Mouse (Mus musculus) lung, embryonic 15.5 days (tissue): ENCODE data around the gene Socs1. TPM values are rescaled to one million over a fixed set of nuclear protein-coding genes. Genes with fewer than 3 reads are reported as not detected.

Experiments used
- polyA plus RNA-seq: library from polyadenylated mRNA; unstranded; fragments of >200 nt; fragmentation: Nextera tagmentation; extraction: Ambion mirVana; gene quantifications from 2 replicates; pipeline ENCODE4 v1.2.1, GENCODE M21; 2015

Socs1 gene
- polyA plus RNA-seq, 1 experiment from 2014 or later = 10.4 TPM

Other genes with a start within 250 kb of the Socs1 start
- gene Dexi, start 242.5 kb downstream of the Socs1 start, polyA plus RNA-seq = 25.5 and 25.6 TPM in 2 replicates
- gene Clec16a, start 240.2 kb downstream of the Socs1 start, polyA plus RNA-seq = 27.7 and 29.3 TPM in 2 replicates
- gene Tnp2, start 3.1 kb upstream of the Socs1 start, polyA plus RNA-seq = not detected in 2 replicates
- gene Prm3, start 5.4 kb upstream of the Socs1 start, polyA plus RNA-seq = not detected in 2 replicates
- gene Prm2, start 10.6 kb upstream of the Socs1 start, polyA plus RNA-seq = not detected in 2 replicates
- 0.36 TPM in 1 of 2 replicates, not detected in the other for gene Prm1, start 20.3 kb upstream of the Socs1 start, polyA plus RNA-seq
- gene Gm11172, start 27.4 kb upstream of the Socs1 start, polyA plus RNA-seq = not detected in 2 replicates
- gene Rmi2, start 49.5 kb upstream of the Socs1 start, polyA plus RNA-seq = 4.7 and 5.2 TPM in 2 replicates